Mouse (Mus musculus) stomach, postnatal 0 days (tissue): Measurements from ENCODE around the gene Etfb. TPM values are rescaled to one million over a fixed set of nuclear protein-coding genes. Genes with fewer than 3 reads are reported as not detected.
"Not testable (repeated sequence)": the region's sequence is repeated elsewhere in the genome, so short reads cannot be mapped to it uniquely, and the experiment has no call there.

Experiments used
- ATAC-seq: fragments of 200-750 bp; cut with Nextera tagmentation; 2 replicates; pipeline ENCODE4 v1.8.0; 2017; ENCODE audit not compliant: low FRiP score, low TSS enrichment
- DNase-seq: peaks from one replicate; pipeline ENCODE4 v3.0.0-alpha.2; 2016; ENCODE audit warnings: low spot score
- H3K27ac ChIP-seq: fragments of 300-500 bp; sonication (generic); replicated peaks from 2 replicates; pipeline ENCODE4 v1.5.1; 2014; ENCODE audit warnings: mild to moderate bottlenecking, control low read depth
- H3K27me3 ChIP-seq: fragments of 300-500 bp; sonication (generic); 2 replicates; pipeline ENCODE4 v1.6.1; 2014; ENCODE audit warnings: low read length; ENCODE audit not compliant: control insufficient read depth, insufficient read depth
- H3K36me3 ChIP-seq: fragments of 300-500 bp; sonication (generic); 2 replicates; pipeline ENCODE4 v1.6.1; 2014; ENCODE audit warnings: low read length, mixed read lengths; ENCODE audit not compliant: control insufficient read depth, insufficient read depth
- H3K4me1 ChIP-seq: fragments of 300-500 bp; sonication (generic); replicated peaks from 2 replicates; pipeline ENCODE4 v1.6.1; 2014; ENCODE audit warnings: antibody characterized with exemption; ENCODE audit not compliant: control insufficient read depth, insufficient read depth
- H3K4me2 ChIP-seq: fragments of 300-500 bp; sonication (generic); replicated peaks from 2 replicates; pipeline ENCODE4 v1.6.1; 2014; ENCODE audit warnings: low read depth, mild to moderate bottlenecking, control low read depth, moderate library complexity
- H3K4me3 ChIP-seq: fragments of 300-500 bp; sonication (generic); 2 replicates; pipeline ENCODE4 v1.5.1; 2014; ENCODE audit warnings: low read depth, low read length, control low read depth
- H3K9ac ChIP-seq: fragments of 300-500 bp; sonication (generic); 2 replicates; pipeline ENCODE4 v1.6.1; 2014; ENCODE audit warnings: mild to moderate bottlenecking, low read length, control low read depth, mixed read lengths
- H3K9me3 ChIP-seq: fragments of 300-500 bp; sonication (generic); 2 replicates; pipeline ENCODE4 v1.6.1; 2016; ENCODE audit warnings: low read length; ENCODE audit not compliant: control insufficient read depth
- CTCF ChIP-seq: IDR thresholded peaks from 2 replicates; pipeline ENCODE4 v1.5.1; 2016; ENCODE audit warnings: antibody characterized with exemption, low read depth, mild to moderate bottlenecking, moderate library complexity
- EP300 ChIP-seq: optimal IDR thresholded peaks from 2 replicates; pipeline ENCODE3; 2016; ENCODE audit warnings: antibody characterized with exemption
- WGBS: fragments of 180-500 bp; shearing (Covaris S2); extraction: QIAGEN DNeasy Blood & Tissue Kit; methylation state at CpG from one replicate; pipeline ENCODE4 v1.1.7; 2014; 5-methylcytosine and 5-hydroxymethylcytosine counted together
- polyA plus RNA-seq: library from polyadenylated mRNA; unstranded; fragments of >200 nt; fragmentation: Nextera tagmentation; extraction: Ambion mirVana; gene quantifications from 2 replicates; pipeline ENCODE4 v1.2.1, GENCODE M21; 2015

Etfb gene
- polyA plus RNA-seq: 513 and 521 TPM in 2 replicates

- Histone ChIP-seq H3K4me1 (peaks cover 5% of the 10 kb centered on the region; the same call in 1 of the 2 replicates), H3K9ac (peak within 1 kb of the TSS; percentile 71), H3K27ac (peak within 1 kb of the TSS; percentile 98), H3K4me2 (peak within 1 kb of the TSS; percentile 69), H3K27me3 (no peaks in the 10 kb centered on the region), H3K36me3 (no peaks in the 10 kb centered on the region), H3K4me3 (peak within 1 kb of the TSS; percentile 54), H3K9me3 (no peaks in the 10 kb centered on the region)
- WGBS: under 1% methylated on average over 26 of the region's 27 CpGs
- TF ChIP-seq CTCF (peak; percentile 23), EP300 (no peak)
- ATAC-seq (peak; percentile 97), DNase-seq (peak; percentile 96)
These were observed at the start of gene Etfb, which contains the start of gene Gm45233 for GRCm38 (mm10) chr7:43443917-43444293. Gene Etfb (plus strand): TSS chr7:43444083. Gene Gm45233 (plus strand): TSS chr7:43444128.

- Histone ChIP-seq H3K4me1 (no peaks in the 10 kb centered on the region), H3K36me3 (no peaks in the 10 kb centered on the region), H3K4me2 (no peak overlapping the region), H3K9me3 (no peaks in the 10 kb centered on the region), H3K27me3 (no peaks in the 10 kb centered on the region), H3K9ac (no peak overlapping the region), H3K4me3 (no peak overlapping the region), H3K27ac (no peak overlapping the region)
- WGBS: 92% methylated on average over 2 of the region's 2 CpGs
- ATAC-seq (no peak), DNase-seq (no peak)
- TF ChIP-seq EP300: no peak
- TF ChIP-seq CTCF: no peak
These were observed 44.4 kb upstream of the Etfb start for GRCm38 (mm10) chr7:43399501-43399900.

GRCm38 (mm10) chr7:43402718-43403117 is 41.2 kb upstream of the Etfb start:
- WGBS: 13% methylated on average over 2 of the region's 2 CpGs
- Histone ChIP-seq H3K9ac (no peak overlapping the region), H3K27ac (no peak overlapping the region), H3K9me3 (no peaks in the 10 kb centered on the region), H3K4me1 (no peaks in the 10 kb centered on the region), H3K4me2 (no peak overlapping the region), H3K4me3 (no peak overlapping the region), H3K36me3 (no peaks in the 10 kb centered on the region), H3K27me3 (no peaks in the 10 kb centered on the region)
- ATAC-seq: no peak
- no peak for TF ChIP-seq EP300
- no peak for TF ChIP-seq CTCF
- no peak for DNase-seq

GRCm38 (mm10) chr7:43407573-43407972 is 36.3 kb upstream of the Etfb start:
- Histone ChIP-seq H3K9ac (no peak overlapping the region), H3K4me3 (no peak overlapping the region), H3K9me3 (no peaks in the 10 kb centered on the region), H3K4me1 (no peaks in the 10 kb centered on the region), H3K4me2 (no peak overlapping the region), H3K27ac (no peak overlapping the region), H3K36me3 (no peaks in the 10 kb centered on the region), H3K27me3 (no peaks in the 10 kb centered on the region)
- TF ChIP-seq EP300: no peak
- no peak for TF ChIP-seq CTCF
- WGBS: 86% methylated on average over 3 of the region's 3 CpGs
- ATAC-seq (no peak), DNase-seq (no peak)

GRCm38 (mm10) chr7:43408131-43408553 is 35.7 kb upstream of the Etfb start, which contains the start of gene Siglecg:
Gene Siglecg (plus strand): TSS chr7:43408204.
- no peaks in the 10 kb centered on the region for H3K4me1 ChIP-seq
- H3K4me2 ChIP-seq: no peak within 1 kb of the TSS
- H3K4me3 ChIP-seq: no peak within 1 kb of the TSS
- DNase-seq (no peak), ATAC-seq (no peak)
- no peak within 1 kb of the TSS for H3K9ac ChIP-seq
- no peaks in the 10 kb centered on the region for H3K27me3 ChIP-seq
- no peaks in the 10 kb centered on the region for H3K36me3 ChIP-seq
- no peak within 1 kb of the TSS for H3K27ac ChIP-seq
- TF ChIP-seq CTCF: no peak
- TF ChIP-seq EP300: no peak
- 69% methylated on average over 4 of the region's 4 CpGs for WGBS
- H3K9me3 ChIP-seq: no peaks in the 10 kb centered on the region

GRCm38 (mm10) chr7:43409084-43409483 is 34.8 kb upstream of the Etfb start:
- ATAC-seq: no peak
- no peak overlapping the region for H3K27ac ChIP-seq
- no peak for TF ChIP-seq CTCF
- no peak for TF ChIP-seq EP300
- H3K9ac ChIP-seq: no peak overlapping the region
- WGBS: 68% methylated on average over 3 of the region's 3 CpGs
- no peaks in the 10 kb centered on the region for H3K4me1 ChIP-seq
- DNase-seq: no peak
- H3K27me3 ChIP-seq: no peaks in the 10 kb centered on the region
- H3K4me3 ChIP-seq: no peak overlapping the region
- H3K36me3 ChIP-seq: no peaks in the 10 kb centered on the region
- no peak overlapping the region for H3K4me2 ChIP-seq
- H3K9me3 ChIP-seq: no peaks in the 10 kb centered on the region

GRCm38 (mm10) chr7:43411724-43412123 is 32.2 kb upstream of the Etfb start:
- H3K4me3 ChIP-seq, H3K4me2 ChIP-seq, H3K27me3 ChIP-seq, H3K9me3 ChIP-seq, H3K27ac ChIP-seq, H3K36me3 ChIP-seq, ATAC-seq, H3K9ac ChIP-seq, H3K4me1 ChIP-seq, DNase-seq: not testable (repeated sequence)
- 35% methylated on average over 4 of the region's 4 CpGs for WGBS
